Mouse (Mus musculus) forebrain, postnatal 0 days (tissue): ENCODE results near the gene Arid3b. TPM values are rescaled to one million over a fixed set of nuclear protein-coding genes. Genes with fewer than 3 reads are reported as not detected.

Source experiments
- ATAC-seq: fragments of 200-750 bp; cut with Nextera tagmentation; 2 replicates; pipeline ENCODE4 v1.8.0; 2017; ENCODE audit warnings: mild to moderate bottlenecking, moderate library complexity
- DNase-seq: peaks from one replicate; pipeline ENCODE4 v3.0.0-alpha.2; 2015
- H3K27ac ChIP-seq: fragments of 300-500 bp; sonication (generic); 2 replicates; pipeline ENCODE4 v1.5.1; 2014; ENCODE audit warnings: low read depth, mild to moderate bottlenecking, antibody characterized with exemption, low read length, moderate library complexity, mixed read lengths
- H3K27me3 ChIP-seq: fragments of 300-500 bp; sonication (generic); 2 replicates; pipeline ENCODE4 v1.6.1; 2014; ENCODE audit warnings: mild to moderate bottlenecking, low read length, mixed read lengths; ENCODE audit not compliant: insufficient read depth
- H3K36me3 ChIP-seq: fragments of 300-500 bp; sonication (generic); 2 replicates; pipeline ENCODE4 v1.6.1; 2014; ENCODE audit warnings: mild to moderate bottlenecking, moderate library complexity; ENCODE audit not compliant: insufficient read depth
- H3K4me1 ChIP-seq: fragments of 300-500 bp; sonication (generic); 2 replicates; pipeline ENCODE4 v1.6.1; 2014; ENCODE audit warnings: antibody characterized with exemption; ENCODE audit not compliant: insufficient read depth
- H3K4me2 ChIP-seq: fragments of 300-500 bp; sonication (generic); 2 replicates; pipeline ENCODE4 v1.6.1; 2014; ENCODE audit warnings: low read depth, mild to moderate bottlenecking, moderate library complexity
- H3K4me3 ChIP-seq: fragments of 300-500 bp; sonication (generic); 2 replicates; pipeline ENCODE4 v1.5.1; 2014; ENCODE audit warnings: low read depth, low read length, mixed read lengths
- H3K9ac ChIP-seq: fragments of 300-500 bp; sonication (generic); 2 replicates; pipeline ENCODE4 v1.6.1; 2014; ENCODE audit warnings: mild to moderate bottlenecking
- H3K9me3 ChIP-seq: fragments of 300-500 bp; sonication (generic); 2 replicates; pipeline ENCODE4 v1.6.1; 2016; ENCODE audit warnings: low read length
- CTCF ChIP-seq: sonication (generic); IDR thresholded peaks from 2 replicates; pipeline ENCODE4 v1.5.1; 2016; ENCODE audit warnings: antibody characterized with exemption, control low read depth, low read depth
- WGBS: fragments of 180-500 bp; shearing (Covaris S2); extraction: QIAGEN DNeasy Blood & Tissue Kit; methylation state at CpG from one replicate; pipeline ENCODE4 v1.1.7; 2014; 5-methylcytosine and 5-hydroxymethylcytosine counted together
- polyA plus RNA-seq: library from polyadenylated mRNA; unstranded; fragments of >200 nt; fragmentation: Nextera tagmentation; extraction: Ambion mirVana; gene quantifications from 2 replicates; pipeline ENCODE4 v1.2.1, GENCODE M21; 2015
- total RNA-seq: library from RNA; depleted of rRNA; stranded (reverse); fragments of >200 nt; gene quantifications from 2 replicates; pipeline ENCODE4 v1.2.3, GENCODE M21; 2014

Arid3b gene
- total and polyA plus RNA-seq, 2 experiments from 2014 or later, result 3.1 to 4.7 TPM

GRCm38 (mm10) chr9:57806066-57806481 lies 30.5 kb downstream of the Arid3b start:
- Histone ChIP-seq H3K4me1 (no peaks in the 10 kb centered on the region), H3K4me2 (no peak overlapping the region), H3K27me3 (no peaks in the 10 kb centered on the region), H3K27ac (no peak overlapping the region), H3K36me3 (0 out of 2 replicates have a peak, but pooled peaks cover 4% of the 10 kb centered on the region), H3K4me3 (no peak overlapping the region), H3K9ac (no peak overlapping the region), H3K9me3 (no peaks in the 10 kb centered on the region)
- DNase-seq (no peak), ATAC-seq (no peak)
- no peak for TF ChIP-seq CTCF
- WGBS, result 80% methylated on average over 1 of the region's 1 CpGs

GRCm38 (mm10) chr9:57805087-57805737 lies 31.4 kb downstream of the Arid3b start:
- no peak for ATAC-seq
- Histone ChIP-seq H3K27ac (no peak overlapping the region), H3K4me1 (no peaks in the 10 kb centered on the region), H3K4me2 (no peak overlapping the region), H3K9ac (no peak overlapping the region), H3K4me3 (no peak overlapping the region), H3K27me3 (no peaks in the 10 kb centered on the region), H3K36me3 (0 out of 2 replicates have a peak, but pooled peaks cover 4% of the 10 kb centered on the region), H3K9me3 (no peaks in the 10 kb centered on the region)
- DNase-seq, result no peak
- WGBS, result 77% methylated on average over 10 of the region's 10 CpGs
- TF ChIP-seq CTCF, result no peak

- Histone ChIP-seq H3K9me3 (no peaks in the 10 kb centered on the region), H3K27me3 (no peaks in the 10 kb centered on the region), H3K4me3 (no peak overlapping the region), H3K4me1 (no peaks in the 10 kb centered on the region), H3K4me2 (no peak overlapping the region), H3K36me3 (no peaks in the 10 kb centered on the region), H3K9ac (no peak overlapping the region), H3K27ac (no peak overlapping the region)
- no peak for DNase-seq
- ATAC-seq, result no peak
- 21% methylated on average over 4 of the region's 4 CpGs for WGBS
- no peak for TF ChIP-seq CTCF
These were observed 32.8 kb downstream of the Arid3b start for GRCm38 (mm10) chr9:57803839-57804238.

GRCm38 (mm10) chr9:57803047-57803446 lies 33.5 kb downstream of the Arid3b start:
- Histone ChIP-seq H3K9ac (no peak overlapping the region), H3K4me2 (no peak overlapping the region), H3K27me3 (no peaks in the 10 kb centered on the region), H3K27ac (no peak overlapping the region), H3K4me3 (no peak overlapping the region), H3K9me3 (no peaks in the 10 kb centered on the region), H3K36me3 (peaks cover 5% of the 10 kb centered on the region; the same call in 1 of the 2 replicates), H3K4me1 (no peaks in the 10 kb centered on the region)
- TF ChIP-seq CTCF, result no peak
- ATAC-seq (no peak), DNase-seq (no peak)
- 25% methylated on average over 3 of the region's 3 CpGs for WGBS

GRCm38 (mm10) chr9:57800325-57800975 lies 36.1 kb downstream of the Arid3b start:
- peaks cover 27% of the 10 kb centered on the region for H3K36me3 ChIP-seq
- WGBS, result 92% methylated on average over 9 of the region's 9 CpGs
- H3K27me3 ChIP-seq, result no peaks in the 10 kb centered on the region
- H3K27ac ChIP-seq, result no peak overlapping the region
- H3K9ac ChIP-seq, result no peak overlapping the region
- no peaks in the 10 kb centered on the region for H3K9me3 ChIP-seq
- ATAC-seq, result no peak
- no peak overlapping the region for H3K4me2 ChIP-seq
- no peak for TF ChIP-seq CTCF
- DNase-seq, result no peak
- H3K4me3 ChIP-seq, result no peak overlapping the region
- no peaks in the 10 kb centered on the region for H3K4me1 ChIP-seq

- no peaks in the 10 kb centered on the region for H3K9me3 ChIP-seq
- ATAC-seq, result no peak
- peaks cover 36% of the 10 kb centered on the region for H3K36me3 ChIP-seq
These were observed 37.8 kb downstream of the Arid3b start for GRCm38 (mm10) chr9:57798725-57799253.

GRCm38 (mm10) chr9:57797456-57797855 lies 39.1 kb downstream of the Arid3b start:
- no peak for TF ChIP-seq CTCF
- WGBS, result 99% methylated on average over 8 of the region's 8 CpGs
- Histone ChIP-seq H3K27ac (no peak overlapping the region), H3K4me2 (no peak overlapping the region), H3K27me3 (no peaks in the 10 kb centered on the region), H3K36me3 (peaks cover 46% of the 10 kb centered on the region), H3K9me3 (no peaks in the 10 kb centered on the region), H3K4me3 (no peak overlapping the region), H3K4me1 (no peaks in the 10 kb centered on the region), H3K9ac (no peak overlapping the region)
- DNase-seq (no peak), ATAC-seq (no peak)

More at GRCm38 (mm10) chr9:57798725-57799253, 37.8 kb downstream of the Arid3b start:
- Histone ChIP-seq H3K27me3 (no peaks in the 10 kb centered on the region), H3K4me2 (no peak overlapping the region), H3K4me1 (no peaks in the 10 kb centered on the region), H3K27ac (no peak overlapping the region), H3K9ac (no peak overlapping the region), H3K4me3 (no peak overlapping the region)
- DNase-seq, result no peak
- 15% methylated on average over 10 of the region's 10 CpGs for WGBS
- TF ChIP-seq CTCF, result no peak
